Mouse (Mus musculus): ENCODE measurements around the gene Kng1.
"Not testable (repeated sequence)": the region's sequence is repeated elsewhere in the genome, so short reads cannot be mapped to it uniquely, and the experiment has no call there.

GRCm38 (mm10) chr16:23057668-23058447 lies at the start of gene Kng1:
- not testable (repeated sequence) for TF ChIP-seq CTCF (IDR thresholded peaks at IDR 0.05; ENCODE audit: borderline replicate concordance, insufficient read depth, low read length); POLR2A (IDR thresholded peaks at IDR 0.05; ENCODE audit: low read depth, low read length)

All from embryonic fibroblast, embryonic 13.5 days (primary cell).